In the genomic region with DNA sequence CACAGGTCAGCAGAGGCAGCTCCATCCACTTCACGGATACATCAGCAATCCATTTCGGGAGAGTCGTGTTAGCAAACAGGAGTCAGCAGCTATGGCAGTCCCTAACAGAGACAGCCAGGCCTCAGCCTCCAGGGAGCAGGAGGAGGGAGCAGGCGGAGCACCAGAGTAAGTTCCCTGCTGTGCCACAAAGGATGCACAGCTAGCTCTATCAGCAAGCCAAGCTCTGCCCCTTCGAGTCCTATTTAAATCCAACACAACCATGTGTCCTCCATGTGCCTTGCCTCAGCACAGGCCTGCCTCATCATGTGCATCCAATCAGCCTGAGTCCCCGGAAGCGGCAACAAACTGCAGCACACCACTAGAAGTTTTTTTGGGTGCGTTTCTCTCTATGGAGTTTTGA, we compare ENCODE assay signal across 13 mouse cellular contexts.
"Had no signal": no experiment of that assay in that cellular context is flagged by ENCODE, and none has a peak within 500 bp of the region (broad histone marks: within the 10 kb centered on the region; RNA-seq: fewer than 3 reads in every experiment).

No protein-coding gene starts in this region.

- DNase-seq: cerebellum, postnatal 10 days; cerebellum, postnatal 14 days; cerebellum, postnatal 25 days; cerebellum, postnatal 36 days; embryo, embryonic 11 days; forebrain, postnatal 0 days; gastrocnemius, adult 2 months; gastrocnemius, postnatal 14 days; gastrocnemius, postnatal 25 days; gastrocnemius, postnatal 36 days; heart, adult 11 months; heart, adult 18-20 months; heart, adult 2 months had no signal
